Mouse (Mus musculus): ENCODE data around the gene Tpk1. TPM values are rescaled to one million over a fixed set of nuclear protein-coding genes. Genes with fewer than 3 reads are reported as not detected.
A peak's percentile ranks its signal among the peaks of the same experiment; 100 is the strongest.
"Not testable (repeated sequence)": the region's sequence is repeated elsewhere in the genome, so short reads cannot be mapped to it uniquely, and the experiment has no call there.

Gene Tpk1
- polyA plus RNA-seq, 1 experiment, result 5.0 TPM

DNA sequence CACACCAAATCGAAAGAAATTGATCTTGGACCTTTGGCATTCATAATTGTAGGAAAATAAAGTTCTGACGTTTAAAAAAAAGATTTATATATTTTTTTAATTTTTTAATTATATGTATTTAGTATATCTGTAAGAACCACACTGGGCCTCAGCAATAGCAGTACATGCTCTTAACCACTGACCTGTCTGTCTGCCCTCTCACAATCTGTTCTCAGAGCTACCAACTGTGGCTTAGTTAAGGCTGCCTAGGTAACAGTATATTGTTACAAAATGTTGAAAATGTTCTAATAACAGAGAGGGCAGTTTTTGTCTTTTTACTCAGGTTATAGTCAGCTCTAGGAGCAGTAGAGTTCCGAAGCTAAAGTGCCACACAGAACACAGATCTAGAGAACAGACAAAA is 8.2 kb downstream of the Tpk1 start:
- H3K27ac ChIP-seq (replicated peaks; ENCODE audit: low read depth, low read length), result no peak overlapping the region
- H3K4me1 ChIP-seq (ENCODE audit: control insufficient read depth, insufficient read depth, insufficient read length, low read length), result no peaks in the 10 kb centered on the region
- H3K4me3 ChIP-seq (ENCODE audit: insufficient read depth, low read depth, low read length), result no peak overlapping the region

DNA sequence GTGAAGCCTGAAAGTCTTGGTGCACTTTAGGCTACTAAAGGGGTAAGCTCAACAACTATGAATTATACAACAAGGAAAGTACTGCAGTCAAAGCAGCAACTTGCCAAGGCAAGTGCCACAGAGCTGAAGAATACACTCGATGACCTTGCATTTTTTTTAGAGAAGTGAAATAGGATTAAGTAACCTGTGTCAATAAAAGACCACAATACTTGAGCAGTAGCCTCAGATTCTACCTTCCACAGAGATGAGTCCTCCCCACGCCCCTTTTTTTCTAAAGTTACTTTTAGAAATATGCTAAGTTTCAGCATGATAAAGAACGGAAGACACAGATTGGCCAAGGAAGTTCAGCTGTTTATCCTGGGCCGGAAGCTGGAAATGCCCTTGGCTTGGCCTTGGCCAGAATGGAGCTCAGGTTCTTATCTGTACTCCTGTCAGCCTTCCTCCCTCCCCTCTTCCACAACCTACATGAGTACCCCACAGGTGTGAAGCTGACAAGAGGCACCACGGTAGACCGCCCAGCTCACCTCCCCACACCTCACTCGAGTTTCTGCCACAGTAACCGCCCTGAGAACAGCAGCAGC is 11.1 kb downstream of the Tpk1 start:
- Histone ChIP-seq H3K4me1 (ENCODE audit: control insufficient read depth, insufficient read depth, insufficient read length, low read length) (no peaks in the 10 kb centered on the region), H3K27ac (replicated peaks; ENCODE audit: low read depth, low read length) (no peak overlapping the region), H3K4me3 (ENCODE audit: insufficient read depth, low read depth, low read length) (no peak overlapping the region)

DNA sequence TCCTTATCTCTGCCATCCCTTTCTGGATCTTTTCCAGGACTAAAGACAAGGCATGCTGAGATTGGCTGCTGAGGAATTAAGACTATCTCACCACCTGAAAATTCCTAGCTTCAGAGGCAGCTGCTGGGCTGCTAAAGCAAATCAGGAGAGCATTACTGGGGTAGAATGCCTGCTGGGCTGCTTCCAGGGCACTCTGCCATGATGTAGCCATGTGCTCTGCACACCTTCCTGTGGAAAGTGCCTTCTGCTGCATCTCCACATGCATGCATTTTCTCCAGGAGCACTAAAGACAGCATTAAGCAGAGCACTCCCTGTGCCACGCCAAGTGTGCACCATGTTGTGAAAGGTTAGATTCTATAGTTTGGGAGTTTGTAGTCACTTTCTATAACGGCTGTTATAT is 16.6 kb downstream of the Tpk1 start:
- no peak overlapping the region for H3K4me3 ChIP-seq (ENCODE audit: insufficient read depth, low read depth, low read length)
- no peaks in the 10 kb centered on the region for H3K4me1 ChIP-seq (ENCODE audit: control insufficient read depth, insufficient read depth, insufficient read length, low read length)
- H3K27ac ChIP-seq (replicated peaks; ENCODE audit: low read depth, low read length), result no peak overlapping the region

DNA sequence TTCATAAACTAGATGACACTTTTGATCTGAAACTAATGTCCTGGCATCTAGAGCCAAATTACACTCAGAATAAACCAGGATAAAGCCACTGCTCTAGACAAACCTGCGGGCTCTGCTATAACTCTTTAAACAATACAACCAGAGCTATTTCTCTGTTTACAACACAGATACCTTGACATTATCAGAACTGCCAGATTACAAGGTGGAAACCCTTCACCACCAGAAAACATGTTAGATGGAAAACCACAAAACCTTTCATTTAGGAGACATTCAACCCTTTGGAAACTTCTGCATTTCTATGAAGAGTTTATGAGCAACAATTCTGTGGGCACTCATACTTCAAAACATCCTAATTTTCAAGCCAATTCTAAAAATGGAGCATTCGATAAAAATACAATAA is 20.4 kb downstream of the Tpk1 start:
- Histone ChIP-seq H3K4me3 (ENCODE audit: insufficient read depth, low read depth, low read length) (no peak overlapping the region), H3K27ac (replicated peaks; ENCODE audit: low read depth, low read length) (no peak overlapping the region), H3K4me1 (ENCODE audit: control insufficient read depth, insufficient read depth, insufficient read length, low read length) (no peaks in the 10 kb centered on the region; the same call in 1 of the 2 replicates)

DNA sequence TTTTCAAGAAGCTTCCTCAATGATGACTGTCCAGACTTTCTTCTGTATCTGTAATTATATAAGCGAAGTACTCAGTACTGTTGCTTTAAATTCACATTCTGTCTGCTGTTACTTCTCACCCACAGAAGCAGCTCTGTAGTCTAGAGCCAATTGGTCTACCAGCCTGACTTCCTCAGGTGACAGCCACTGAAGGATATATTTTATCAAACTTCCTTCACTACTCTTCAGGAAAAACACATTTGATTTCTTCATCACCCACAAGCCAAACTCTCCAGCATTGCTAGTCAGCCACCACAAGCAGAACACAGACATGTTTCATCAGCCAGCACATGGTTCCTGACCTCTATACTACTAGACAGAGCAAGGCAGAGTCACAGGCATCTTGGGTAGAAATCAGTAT is 21.0 kb downstream of the Tpk1 start:
- H3K4me1 ChIP-seq (ENCODE audit: control insufficient read depth, insufficient read depth, insufficient read length, low read length), result no peaks in the 10 kb centered on the region; the same call in 1 of the 2 replicates
- no peak overlapping the region for H3K27ac ChIP-seq (replicated peaks; ENCODE audit: low read depth, low read length)
- no peak overlapping the region for H3K4me3 ChIP-seq (ENCODE audit: insufficient read depth, low read depth, low read length)

DNA sequence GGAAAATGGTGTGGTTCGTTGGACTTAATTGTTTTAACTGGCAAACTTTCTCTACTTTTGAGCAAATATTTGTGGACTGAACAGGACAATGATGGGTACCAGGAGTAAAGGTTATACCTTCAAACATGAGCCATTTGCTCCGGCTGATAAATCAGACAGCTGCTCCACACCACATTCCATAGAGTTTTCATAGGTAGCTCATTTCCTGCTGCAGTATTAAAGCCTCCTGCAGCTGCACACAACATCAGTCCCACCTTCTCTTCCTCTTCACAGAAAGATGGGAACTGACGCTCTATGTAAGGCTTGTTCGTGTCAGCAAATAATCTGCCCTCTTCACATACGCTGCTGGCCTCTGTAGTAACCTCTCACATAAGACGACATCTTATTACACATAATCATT is 22.4 kb downstream of the Tpk1 start:
- Histone ChIP-seq H3K27ac (replicated peaks; ENCODE audit: low read depth, low read length) (no peak overlapping the region), H3K4me1 (ENCODE audit: control insufficient read depth, insufficient read depth, insufficient read length, low read length) (no peaks in the 10 kb centered on the region; the same call in 1 of the 2 replicates), H3K4me3 (ENCODE audit: insufficient read depth, low read depth, low read length) (no peak overlapping the region)

DNA sequence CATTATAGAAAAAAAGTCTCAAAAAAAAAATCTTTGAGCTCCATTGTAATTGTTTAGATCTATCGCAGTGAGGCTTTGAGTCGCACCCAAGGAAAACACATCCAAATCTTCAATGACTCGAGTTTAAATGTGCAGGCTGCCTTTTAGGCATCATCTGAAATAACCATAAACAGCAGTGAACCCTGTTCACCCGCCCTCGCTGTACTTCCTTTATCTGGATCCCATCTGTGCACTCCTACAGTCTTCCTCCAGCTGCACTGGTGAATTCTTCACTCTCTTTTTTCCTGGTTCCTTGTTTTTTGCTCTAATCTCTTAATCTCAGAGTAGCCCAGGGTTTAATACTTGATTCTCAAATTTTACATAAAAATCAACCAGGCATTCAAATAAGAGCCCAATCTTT is 23.7 kb downstream of the Tpk1 start:
- Histone ChIP-seq H3K4me1 (ENCODE audit: control insufficient read depth, insufficient read depth, insufficient read length, low read length) (no peaks in the 10 kb centered on the region; the same call in 1 of the 2 replicates), H3K4me3 (ENCODE audit: insufficient read depth, low read depth, low read length) (no peak overlapping the region), H3K27ac (replicated peaks; ENCODE audit: low read depth, low read length) (no peak overlapping the region; the same call in 1 of the 2 replicates)

DNA sequence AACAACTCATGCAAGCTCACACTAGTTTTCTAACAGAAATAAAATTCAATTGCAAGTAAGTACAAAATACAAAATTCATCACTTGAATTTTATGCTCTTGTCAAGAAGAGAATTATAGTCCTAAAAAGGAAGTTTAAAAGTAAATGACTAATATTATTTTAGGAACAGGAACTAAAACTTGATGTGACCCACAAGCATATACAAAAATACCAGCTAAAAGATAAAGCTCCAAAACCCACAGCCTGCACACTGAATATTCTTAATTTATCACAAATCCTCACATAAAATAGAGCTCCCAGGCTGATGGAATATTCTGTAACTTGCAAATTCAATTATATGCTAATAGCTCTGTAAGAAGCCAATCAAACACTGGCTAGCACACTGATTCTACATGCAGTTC is 25.5 kb downstream of the Tpk1 start:
- H3K4me3 ChIP-seq (ENCODE audit: insufficient read depth, low read depth, low read length), result no peak overlapping the region
- no peaks in the 10 kb centered on the region; the same call in 1 of the 2 replicates for H3K4me1 ChIP-seq (ENCODE audit: control insufficient read depth, insufficient read depth, insufficient read length, low read length)
- no peak overlapping the region for H3K27ac ChIP-seq (replicated peaks; ENCODE audit: low read depth, low read length)

DNA sequence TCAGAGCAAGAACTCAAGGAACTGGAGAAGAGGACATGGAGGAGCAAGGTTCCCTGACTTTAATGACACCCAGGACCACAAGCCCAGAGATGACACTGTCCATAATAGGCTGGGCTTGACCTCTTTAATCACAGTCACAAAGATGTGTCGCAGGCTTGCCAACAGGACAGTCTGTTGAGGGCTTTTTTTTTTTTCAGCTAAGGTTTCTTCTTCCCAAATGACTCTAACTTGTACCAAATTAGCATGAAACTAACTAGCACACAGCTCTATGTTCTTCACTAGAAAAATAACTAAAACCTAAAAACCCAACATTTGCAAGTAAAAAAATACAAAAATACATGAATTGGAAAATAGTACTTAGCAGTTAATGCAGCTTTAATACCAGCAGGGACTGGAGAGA is 27.2 kb downstream of the Tpk1 start:
- Histone ChIP-seq H3K4me3 (ENCODE audit: insufficient read depth, low read depth, low read length) (no peak overlapping the region), H3K27ac (replicated peaks; ENCODE audit: low read depth, low read length) (no peak overlapping the region), H3K4me1 (ENCODE audit: control insufficient read depth, insufficient read depth, insufficient read length, low read length) (no peaks in the 10 kb centered on the region; the same call in 1 of the 2 replicates)

DNA sequence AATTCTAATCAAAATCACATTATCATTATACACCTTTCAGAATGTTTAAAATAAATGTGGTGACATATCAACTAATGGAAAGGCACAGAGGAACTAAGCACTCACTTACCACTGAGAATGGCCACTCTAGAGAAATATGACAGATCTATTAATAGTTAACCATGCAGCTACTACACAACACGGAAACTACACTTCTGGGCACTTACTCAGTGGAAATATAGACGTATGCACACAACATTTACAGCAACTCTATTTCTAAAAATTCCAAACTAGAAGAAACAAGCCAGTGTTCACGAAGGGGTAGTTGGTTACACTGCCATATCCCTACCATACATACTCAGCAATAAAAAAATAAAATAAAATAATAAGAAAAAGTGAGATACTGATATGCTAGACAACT is 28.0 kb downstream of the Tpk1 start:
- Histone ChIP-seq H3K27ac (replicated peaks; ENCODE audit: low read depth, low read length) (no peak overlapping the region), H3K4me3 (ENCODE audit: insufficient read depth, low read depth, low read length) (no peak overlapping the region), H3K4me1 (ENCODE audit: control insufficient read depth, insufficient read depth, insufficient read length, low read length) (no peaks in the 10 kb centered on the region; the same call in 1 of the 2 replicates)

DNA sequence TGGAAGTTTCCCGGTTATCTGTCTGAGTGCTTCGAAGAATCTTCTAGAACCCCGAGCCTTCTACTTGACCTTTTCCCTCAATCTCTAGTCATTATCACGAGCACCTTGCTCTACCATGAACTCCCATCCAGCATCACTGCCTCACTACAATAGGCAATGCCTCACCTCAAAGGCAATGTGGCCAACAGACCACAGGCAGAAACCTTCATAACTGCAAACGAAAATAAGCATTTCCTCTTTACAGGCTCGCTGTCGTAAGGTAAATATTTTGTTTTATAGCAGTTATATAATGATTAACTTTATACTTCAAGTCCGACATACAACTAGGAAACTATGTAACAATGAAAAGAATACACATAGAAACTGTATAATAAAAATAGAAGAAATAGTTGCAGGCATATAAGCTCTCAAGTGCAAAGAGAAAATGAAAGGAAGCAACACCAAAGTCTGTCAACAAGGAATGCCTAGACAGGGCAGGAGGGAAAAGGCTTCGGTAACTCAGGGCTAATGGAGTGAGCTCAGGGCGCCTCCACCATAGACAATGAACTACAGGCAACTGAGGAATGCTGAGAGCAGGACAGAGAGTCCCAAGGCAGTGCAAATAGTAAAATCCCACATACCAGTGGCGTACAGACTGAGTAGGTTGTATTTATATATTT is 29.0 kb downstream of the Tpk1 start:
- no peak overlapping the region for H3K27ac ChIP-seq (replicated peaks; ENCODE audit: low read depth, low read length)
- H3K4me1 ChIP-seq (ENCODE audit: control insufficient read depth, insufficient read depth, insufficient read length, low read length), result no peaks in the 10 kb centered on the region; the same call in 1 of the 2 replicates
- peak overlapping the region; percentile 14; the same call in 1 of the 2 replicates for H3K4me3 ChIP-seq (ENCODE audit: insufficient read depth, low read depth, low read length)

DNA sequence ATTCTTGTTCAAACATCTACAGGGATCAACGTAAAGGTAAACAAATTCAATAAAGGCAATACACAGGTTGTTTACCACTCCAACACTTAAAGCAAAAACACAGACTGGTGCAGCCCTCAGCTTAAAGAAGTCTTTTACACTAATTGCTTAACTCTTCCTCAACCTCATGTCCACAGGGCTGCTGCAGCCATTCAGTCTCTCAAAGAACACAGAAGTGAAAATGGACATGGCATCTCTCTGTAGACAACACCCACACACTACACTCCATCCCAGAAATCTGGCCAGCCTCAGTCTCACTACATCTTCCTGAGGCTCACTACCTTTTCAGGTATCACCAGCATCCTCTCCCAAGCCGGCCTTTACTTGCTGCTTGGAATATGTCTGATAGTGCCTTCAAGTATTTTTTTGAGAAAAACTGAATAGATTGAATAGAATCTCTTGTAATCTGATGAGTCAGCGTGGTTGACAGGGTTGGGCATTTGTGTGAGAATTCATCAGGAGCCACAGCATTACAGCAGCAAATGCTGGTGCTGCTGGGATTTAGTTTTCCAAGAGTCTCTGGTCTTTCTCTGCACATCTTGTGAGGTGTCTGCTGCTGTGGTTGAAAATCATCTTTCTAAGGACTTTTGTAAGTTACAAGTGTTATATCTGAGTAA is 32.6 kb downstream of the Tpk1 start:
- Histone ChIP-seq H3K27ac (replicated peaks; ENCODE audit: low read depth, low read length) (no peak overlapping the region), H3K4me1 (ENCODE audit: control insufficient read depth, insufficient read depth, insufficient read length, low read length) (no peaks in the 10 kb centered on the region), H3K4me3 (ENCODE audit: insufficient read depth, low read depth, low read length) (no peak overlapping the region)

DNA sequence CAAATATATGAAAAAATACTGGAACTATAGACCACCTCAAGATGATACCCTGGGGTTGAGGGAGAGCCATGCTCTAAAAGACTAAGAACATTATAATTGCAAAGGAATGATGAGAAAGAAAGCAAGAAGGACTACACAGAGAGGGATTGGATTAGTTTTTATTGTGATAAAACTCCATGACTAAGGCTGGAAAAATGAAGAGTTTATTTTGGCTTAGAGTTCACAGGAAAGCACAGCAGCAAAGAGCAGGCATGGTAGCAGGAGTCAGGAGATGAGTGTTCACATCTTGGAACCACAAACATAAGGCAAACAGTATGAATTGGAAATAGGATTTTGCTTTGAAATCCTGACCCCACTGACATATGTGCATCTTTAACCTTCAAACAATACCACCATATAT is 33.2 kb downstream of the Tpk1 start:
- H3K4me3 ChIP-seq (ENCODE audit: insufficient read depth, low read depth, low read length), result no peak overlapping the region
- no peak overlapping the region for H3K27ac ChIP-seq (replicated peaks; ENCODE audit: low read depth, low read length)
- H3K4me1 ChIP-seq (ENCODE audit: control insufficient read depth, insufficient read depth, insufficient read length, low read length), result no peaks in the 10 kb centered on the region

DNA sequence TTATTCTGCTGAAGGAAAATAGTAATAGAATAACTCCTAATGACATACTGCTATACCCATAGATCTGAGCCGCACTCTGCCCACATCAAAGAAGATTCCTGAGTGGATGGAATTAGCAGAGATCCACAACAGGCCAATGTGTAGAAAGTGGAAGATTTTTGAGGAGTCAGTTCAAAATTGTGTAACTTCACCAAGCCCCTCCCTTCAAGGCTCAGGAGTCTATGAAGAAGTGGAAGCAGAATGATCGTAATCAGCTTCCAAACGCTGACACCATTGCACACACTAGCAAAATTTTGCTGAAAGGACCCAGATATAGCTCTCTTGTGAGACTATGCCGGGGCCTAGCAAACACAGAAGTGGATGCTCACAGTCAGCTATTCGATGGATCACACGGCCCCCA is 42.6 kb downstream of the Tpk1 start:
- H3K27ac ChIP-seq (replicated peaks; ENCODE audit: low read depth, low read length); H3K4me1 ChIP-seq (ENCODE audit: control insufficient read depth, insufficient read depth, insufficient read length, low read length); H3K4me3 ChIP-seq (ENCODE audit: insufficient read depth, low read depth, low read length): not testable (repeated sequence)

DNA sequence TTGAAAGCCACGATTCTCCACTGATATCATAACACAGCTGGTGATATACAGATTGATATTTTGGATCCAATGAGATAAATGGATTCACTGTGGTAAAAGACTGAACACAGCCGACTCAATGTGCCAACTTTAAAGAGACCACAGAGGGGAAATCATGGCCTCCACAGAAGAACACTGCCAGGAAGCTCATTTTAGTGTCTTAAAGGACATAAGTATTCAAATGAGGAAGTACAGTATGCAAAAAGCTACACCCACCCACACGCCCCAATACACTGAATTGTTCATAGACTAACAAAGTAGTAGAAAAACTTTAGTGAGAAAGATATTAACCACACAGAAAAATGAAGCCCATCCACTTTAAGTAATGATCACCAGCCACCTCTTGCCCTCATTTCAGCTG is 46.8 kb downstream of the Tpk1 start:
- no peaks in the 10 kb centered on the region for H3K4me1 ChIP-seq (ENCODE audit: control insufficient read depth, insufficient read depth, insufficient read length, low read length)
- H3K27ac ChIP-seq (replicated peaks; ENCODE audit: low read depth, low read length), result no peak overlapping the region
- H3K4me3 ChIP-seq (ENCODE audit: insufficient read depth, low read depth, low read length), result no peak overlapping the region

DNA sequence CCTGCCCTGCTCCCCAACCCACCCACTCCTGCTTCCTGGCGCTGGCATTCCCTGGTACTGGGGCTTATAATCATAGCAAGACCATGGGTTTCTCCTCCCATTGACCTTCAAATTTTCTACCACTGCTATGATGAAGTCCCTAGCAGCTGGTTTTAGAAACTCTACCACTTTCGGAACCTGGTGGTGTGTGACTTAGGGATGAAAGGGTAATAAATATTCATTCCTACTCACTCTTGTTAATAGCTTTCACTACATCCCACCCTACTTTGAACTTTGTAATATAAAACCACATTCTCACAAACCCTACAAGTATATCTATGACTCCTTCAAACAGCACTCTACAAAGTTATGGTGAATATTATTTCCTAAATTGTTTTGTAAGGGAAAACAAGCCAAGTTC is 54.3 kb downstream of the Tpk1 start:
- Histone ChIP-seq H3K27ac (replicated peaks; ENCODE audit: low read depth, low read length) (no peak overlapping the region), H3K4me3 (ENCODE audit: insufficient read depth, low read depth, low read length) (no peak overlapping the region), H3K4me1 (ENCODE audit: control insufficient read depth, insufficient read depth, insufficient read length, low read length) (no peaks in the 10 kb centered on the region)
